Mouse (Mus musculus): ENCODE results near the gene Glmp.

- no peak for TF ChIP-seq CTCF (IDR thresholded peaks at IDR 0.05; ENCODE audit: low read depth)
- no peak for TF ChIP-seq EP300 (IDR thresholded peaks at IDR 0.05; ENCODE audit: low read depth)
Observed at GRCm38 (mm10) chr3:88296110-88296560, 28.7 kb upstream of the Glmp start.

Data from liver, postnatal 0 days (tissue).